Mouse (Mus musculus) olfactory bulb, adult 2 months (tissue): ENCODE measurements at regions not wholly inside any gene's neighbourhood (a gene's known extent, or its start where the extent isn't known, plus 50 kb on each side); places are given as distances from the start of the nearest gene placed in this dataset.

Source experiments
- CTCF ChIP-seq: fragments of 200-500 bp; IDR thresholded peaks from 2 replicates; pipeline ENCODE4 v1.5.1; 2012; ENCODE audit warnings: low read depth, mild to moderate bottlenecking, low read length, moderate library complexity; ENCODE audit not compliant: insufficient read depth
- POLR2A ChIP-seq: fragments of 200-500 bp; IDR thresholded peaks from 2 replicates; pipeline ENCODE4 v1.6.1; 2012; ENCODE audit warnings: mild to moderate bottlenecking, low read depth, low read length, moderate library complexity; ENCODE audit not compliant: insufficient read depth

DNA sequence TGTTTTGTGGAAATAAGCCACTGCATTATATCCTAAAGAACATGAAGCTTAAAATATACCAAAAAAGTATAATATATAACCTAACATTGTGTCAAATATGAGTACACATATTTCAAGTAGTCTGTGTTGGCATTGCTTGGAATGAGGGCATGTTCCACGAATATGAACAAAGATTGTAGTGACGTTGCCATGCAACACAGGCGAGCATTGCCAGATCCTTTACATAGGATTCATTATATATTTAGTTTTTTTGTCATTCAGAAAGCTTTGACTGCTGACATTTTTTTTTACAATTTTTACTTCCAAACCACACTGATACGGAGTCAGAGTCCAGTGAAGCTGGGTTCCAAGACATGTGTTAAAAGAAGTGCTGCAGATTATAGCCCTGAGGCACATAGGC, 900.1 kb downstream of the Efnb2 start:
- TF ChIP-seq CTCF: no peak
- TF ChIP-seq POLR2A: no peak
